Mouse (Mus musculus): ENCODE results near the gene Ift122. TPM values are rescaled to one million over a fixed set of nuclear protein-coding genes. Genes with fewer than 3 reads are reported as not detected.

The Ift122 gene
- total and polyA plus RNA-seq, 3 experiments = 3.3 to 8.0 TPM; not detected in 1

GRCm38 (mm10) chr6:115966227-115966966 is 113.1 kb downstream of the Ift122 start:
- H3K4me1 ChIP-seq (ENCODE audit: control insufficient read depth in 1 of 2, insufficient read depth in 2 of 2, low read length in 2 of 2) = no peaks in the 10 kb centered on the region
- H3K9me3 ChIP-seq (replicated peaks; ENCODE audit: insufficient read depth, low read length) = no peaks in the 10 kb centered on the region
- no peaks in the 10 kb centered on the region for H3K36me3 ChIP-seq (ENCODE audit: control insufficient read depth in 1 of 2, insufficient read depth in 2 of 2, low read length in 2 of 2)
- no peak overlapping the region for H3K4me3 ChIP-seq (ENCODE audit: control insufficient read depth in 1 of 2, insufficient read depth in 1 of 2, low read depth in 2 of 2, low read length in 2 of 2)
- H3K9ac ChIP-seq (ENCODE audit: control insufficient read depth, low read depth, low read length, poor library complexity, severe bottlenecking) = no peak overlapping the region
- TF ChIP-seq MAFK (IDR thresholded peaks at IDR 0.05; ENCODE audit: borderline replicate concordance, low read depth, low read length) (peak; percentile 88), ZC3H11A (IDR thresholded peaks at IDR 0.05; ENCODE audit: low read depth, low read length) (no peak)
- H3K79me2 ChIP-seq (ENCODE audit: control insufficient read depth, insufficient read depth, low read length, poor library complexity) = no peaks in the 10 kb centered on the region
- H3K27ac ChIP-seq (ENCODE audit: control insufficient read depth, low read depth, low read length) = no peak overlapping the region
- DNase-seq (ENCODE audit: low read depth, low spot score) = no peak
- H3K27me3 ChIP-seq (ENCODE audit: control insufficient read depth in 1 of 2, insufficient read depth in 2 of 2, low read length in 2 of 2) = no peaks in the 10 kb centered on the region

- H3K27me3 ChIP-seq (ENCODE audit: control insufficient read depth in 1 of 2, insufficient read depth in 2 of 2, low read length in 2 of 2) = no peaks in the 10 kb centered on the region
- H3K9me3 ChIP-seq (replicated peaks; ENCODE audit: insufficient read depth, low read length) = no peaks in the 10 kb centered on the region
- H3K27ac ChIP-seq (ENCODE audit: control insufficient read depth, low read depth, low read length) = no peak overlapping the region
- no peak overlapping the region for H3K4me3 ChIP-seq (ENCODE audit: control insufficient read depth in 1 of 2, insufficient read depth in 1 of 2, low read depth in 2 of 2, low read length in 2 of 2)
- H3K36me3 ChIP-seq (ENCODE audit: control insufficient read depth in 1 of 2, insufficient read depth in 2 of 2, low read length in 2 of 2) = no peaks in the 10 kb centered on the region
- H3K79me2 ChIP-seq (ENCODE audit: control insufficient read depth, insufficient read depth, low read length, poor library complexity) = no peaks in the 10 kb centered on the region
- no peak for DNase-seq (ENCODE audit: low read depth, low spot score)
- H3K9ac ChIP-seq (ENCODE audit: control insufficient read depth, low read depth, low read length, poor library complexity, severe bottlenecking) = no peak overlapping the region
- TF ChIP-seq GATA1 (IDR thresholded peaks at IDR 0.05; ENCODE audit: low read depth, low read length) (no peak), MYC (IDR thresholded peaks at IDR 0.05; ENCODE audit: low read depth, low read length) (no peak), SIN3A (IDR thresholded peaks at IDR 0.05; ENCODE audit: low read length) (no peak), CTCF (IDR thresholded peaks at IDR 0.05 in 2 of 3, conservative IDR thresholded peaks at IDR 0.05 in 1 of 3; ENCODE audit: control insufficient read depth in 1 of 3, insufficient read depth in 1 of 3, low read depth in 2 of 3, low read length in 3 of 3, poor library complexity in 1 of 3, severe bottlenecking in 1 of 3) (no peak), EP300 (IDR thresholded peaks at IDR 0.05; ENCODE audit: low read depth in 1 of 2, low read length in 2 of 2) (no peak), JUND (IDR thresholded peaks at IDR 0.05; ENCODE audit: low read depth, low read length) (no peak), RCOR1 (IDR thresholded peaks at IDR 0.05; ENCODE audit: low read depth, low read length) (no peak), CHD2 (IDR thresholded peaks at IDR 0.05; ENCODE audit: low read length) (no peak), TAL1 (IDR thresholded peaks at IDR 0.05; ENCODE audit: low read length) (no peak), ZKSCAN1 (IDR thresholded peaks at IDR 0.05; ENCODE audit: low read depth, low read length) (no peak), CHD1 (IDR thresholded peaks at IDR 0.05; ENCODE audit: low read depth, low read length) (no peak), MAX (IDR thresholded peaks at IDR 0.05; ENCODE audit: low read length) (no peak), SMC3 (IDR thresholded peaks at IDR 0.05; ENCODE audit: low read depth, low read length) (no peak), TCF12 (IDR thresholded peaks at IDR 0.05; ENCODE audit: low read depth, low read length) (no peak), HCFC1 (IDR thresholded peaks at IDR 0.05; ENCODE audit: low read depth, low read length) (no peak), MAZ (IDR thresholded peaks at IDR 0.05; ENCODE audit: low read depth, low read length) (no peak), E2F4 (IDR thresholded peaks at IDR 0.05; ENCODE audit: borderline replicate concordance, low read depth, low read length) (no peak), BHLHE40 (IDR thresholded peaks at IDR 0.05; ENCODE audit: borderline replicate concordance, low read depth, low read length) (no peak), KAT2A (conservative IDR thresholded peaks at IDR 0.05; ENCODE audit: low read depth, low read length) (no peak), ETS1 (IDR thresholded peaks at IDR 0.05; ENCODE audit: low read depth, low read length) (no peak)
- no peaks in the 10 kb centered on the region for H3K4me1 ChIP-seq (ENCODE audit: control insufficient read depth in 1 of 2, insufficient read depth in 2 of 2, low read length in 2 of 2)
Observed at GRCm38 (mm10) chr6:115967291-115967880, 114.1 kb downstream of the Ift122 start.
